Mouse (Mus musculus): ENCODE measurements around the gene Dusp22.

Gene Dusp22

GRCm38 (mm10) chr13:30668301-30668700 lies 8.5 kb downstream of the Dusp22 start:
- intact Hi-C loops (cut with DNase I), result no loop called here

DNA sequence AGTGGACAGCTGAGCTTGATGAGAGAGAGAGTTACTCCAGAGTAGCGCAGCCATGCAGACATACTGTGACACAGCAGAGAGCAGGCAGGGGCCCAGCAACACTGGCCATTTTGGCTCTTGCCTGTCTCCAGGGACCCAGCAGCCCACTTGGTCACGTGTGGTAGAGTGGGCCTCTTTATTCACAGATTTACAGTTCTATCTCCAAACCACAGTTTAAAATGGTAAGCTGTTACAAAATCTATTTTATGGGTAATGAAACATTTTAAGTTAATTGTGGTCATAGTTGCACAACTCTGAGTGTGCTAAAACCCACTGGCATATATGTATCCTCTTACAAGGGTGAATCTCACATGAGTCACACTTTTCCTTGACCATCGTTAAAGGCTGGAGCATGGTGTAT lies 9.5 kb downstream of the Dusp22 start:
- intact Hi-C loops (cut with DNase I), result no loop called here

DNA sequence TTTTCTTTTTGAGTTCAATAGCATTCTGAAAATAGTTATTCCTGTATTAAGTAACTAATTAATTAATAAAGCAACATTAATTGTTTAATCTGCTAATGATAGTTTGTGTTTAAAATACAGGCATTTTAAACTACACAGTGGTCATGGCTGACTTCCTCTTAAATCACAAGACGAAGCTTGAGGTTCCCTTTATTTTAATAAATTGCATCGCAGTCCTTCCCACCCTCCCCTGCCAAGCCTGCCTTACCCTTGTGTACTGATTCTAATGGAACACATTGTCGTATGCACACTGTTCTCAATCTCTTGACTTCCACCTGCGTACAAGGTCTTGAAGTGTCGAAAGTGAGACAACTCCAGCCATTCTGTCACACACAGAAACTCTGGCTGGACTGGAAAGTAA lies 14.1 kb downstream of the Dusp22 start:
- intact Hi-C loops (cut with DNase I), result no loop called here

DNA sequence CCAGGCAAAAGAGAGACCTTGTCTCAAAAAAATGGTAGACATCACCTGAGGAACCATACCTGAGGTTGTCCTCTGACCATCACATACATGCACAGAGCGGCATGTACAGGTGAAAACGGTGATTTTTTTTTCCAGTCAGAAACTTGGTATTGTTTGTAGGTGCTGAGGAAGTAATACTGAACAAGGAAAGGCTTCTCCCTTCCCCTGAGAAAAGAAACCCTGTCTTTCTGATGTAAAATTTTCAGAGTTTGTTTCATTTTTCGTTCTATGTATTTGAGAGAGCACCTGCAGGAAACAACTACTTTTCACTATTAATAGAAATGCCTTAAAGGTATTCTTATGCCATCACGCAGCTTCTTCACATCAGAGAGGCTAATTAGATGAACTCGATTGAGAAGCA lies 19.0 kb downstream of the Dusp22 start:
- intact Hi-C loops (cut with DNase I), result no loop called here

DNA sequence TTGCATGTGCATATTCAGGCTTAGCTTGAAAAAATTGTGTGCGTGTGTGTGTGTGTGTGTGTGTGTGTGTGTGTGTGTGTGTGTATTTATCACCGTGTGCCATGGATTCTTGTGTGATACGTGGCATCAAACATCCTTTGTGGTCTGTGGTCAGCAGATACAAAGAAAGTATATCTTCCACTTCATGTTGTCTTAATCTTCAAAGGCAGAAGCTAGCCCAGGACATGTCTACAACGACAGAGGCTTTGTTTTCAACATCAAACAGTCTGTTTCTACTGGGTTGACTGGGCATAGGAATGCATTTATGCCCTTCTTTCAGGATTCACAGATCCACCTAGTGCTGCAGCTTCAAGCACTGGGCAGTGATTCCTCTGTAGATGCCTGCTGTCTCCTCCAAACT lies 22.1 kb downstream of the Dusp22 start:
- intact Hi-C loops (cut with DNase I), result no loop called here

- intact Hi-C loops (cut with DNase I), result no loop called here
Observed at GRCm38 (mm10) chr13:30682328-30682727, 22.5 kb downstream of the Dusp22 start.

DNA sequence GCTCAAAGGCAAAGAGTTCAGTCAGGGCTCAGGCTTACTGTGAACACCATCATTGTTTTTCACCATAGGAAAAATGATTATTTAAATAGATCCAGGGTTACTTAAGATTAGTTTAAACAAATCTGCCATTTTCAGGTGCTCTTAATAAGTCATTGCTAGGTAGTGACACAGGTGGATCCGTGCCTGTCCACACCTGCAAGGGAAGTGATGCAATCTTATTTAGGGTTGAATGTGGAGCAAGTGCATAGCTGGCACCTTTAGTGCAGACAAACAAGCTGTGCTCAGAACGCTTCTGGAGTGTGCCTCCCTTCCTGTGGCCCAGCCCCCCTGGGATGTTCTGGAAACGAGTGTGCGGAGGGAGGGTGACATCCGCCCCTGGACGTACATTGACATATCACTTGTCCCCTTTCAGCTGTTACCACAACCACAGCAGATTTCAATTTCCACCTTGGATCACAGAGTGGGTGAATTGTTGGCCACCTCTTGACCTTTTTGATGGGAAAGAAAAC lies 24.9 kb downstream of the Dusp22 start:
- intact Hi-C loops (cut with DNase I), result no loop called here

DNA sequence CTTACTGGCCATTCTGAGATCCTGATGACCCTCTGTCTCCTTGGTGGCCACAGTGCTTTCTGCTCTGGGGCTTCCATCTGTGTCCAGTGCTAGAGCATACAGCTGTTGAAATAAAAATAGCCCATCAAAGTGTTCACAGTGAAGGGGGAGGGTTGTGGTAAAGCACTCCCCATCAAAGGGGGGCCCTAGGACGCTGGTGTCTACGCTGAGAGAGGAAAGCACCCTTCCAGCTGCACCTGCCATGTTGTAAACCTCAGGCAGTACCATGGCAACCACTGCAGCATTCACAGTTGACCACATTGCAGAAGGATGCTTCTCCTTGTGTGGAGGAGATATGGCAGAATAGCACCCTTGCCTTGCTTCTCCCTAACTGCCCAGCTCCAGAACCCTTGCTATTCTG lies 26.2 kb downstream of the Dusp22 start:
- intact Hi-C loops (cut with DNase I), result no loop called here

- intact Hi-C loops (cut with DNase I), result no loop called here
Observed at GRCm38 (mm10) chr13:30688035-30688616, 28.3 kb downstream of the Dusp22 start.

- intact Hi-C loops (cut with DNase I), result no loop called here
Observed at GRCm38 (mm10) chr13:30689475-30689874, 29.7 kb downstream of the Dusp22 start.

GRCm38 (mm10) chr13:30691441-30692292 lies 31.9 kb downstream of the Dusp22 start:
- intact Hi-C loops (cut with DNase I), result no loop called here

GRCm38 (mm10) chr13:30692644-30693385 lies 33.0 kb downstream of the Dusp22 start:
- intact Hi-C loops (cut with DNase I), result no loop called here

- intact Hi-C loops (cut with DNase I), result no loop called here
Observed at GRCm38 (mm10) chr13:30695232-30695631, 35.4 kb downstream of the Dusp22 start.

DNA sequence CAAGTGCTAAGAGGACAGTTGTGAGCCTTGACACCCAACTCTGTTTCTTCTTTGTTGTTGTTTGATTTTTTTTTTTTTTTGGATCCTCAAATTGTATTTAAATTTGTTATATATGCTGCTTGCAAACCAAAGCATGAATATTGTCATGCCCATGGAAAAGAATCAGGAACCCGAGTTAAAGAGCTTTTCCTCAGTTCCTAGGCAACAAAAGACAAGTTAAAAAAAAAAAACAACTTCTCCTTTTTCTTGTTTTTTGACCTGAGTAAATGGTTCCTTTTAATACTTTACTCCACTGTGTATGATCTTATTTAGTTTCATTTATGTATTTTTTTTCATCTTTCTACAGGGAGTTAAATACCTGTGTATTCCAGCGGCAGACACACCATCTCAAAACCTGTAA lies 36.1 kb downstream of the Dusp22 start:
- intact Hi-C loops (cut with DNase I), result no loop called here

DNA sequence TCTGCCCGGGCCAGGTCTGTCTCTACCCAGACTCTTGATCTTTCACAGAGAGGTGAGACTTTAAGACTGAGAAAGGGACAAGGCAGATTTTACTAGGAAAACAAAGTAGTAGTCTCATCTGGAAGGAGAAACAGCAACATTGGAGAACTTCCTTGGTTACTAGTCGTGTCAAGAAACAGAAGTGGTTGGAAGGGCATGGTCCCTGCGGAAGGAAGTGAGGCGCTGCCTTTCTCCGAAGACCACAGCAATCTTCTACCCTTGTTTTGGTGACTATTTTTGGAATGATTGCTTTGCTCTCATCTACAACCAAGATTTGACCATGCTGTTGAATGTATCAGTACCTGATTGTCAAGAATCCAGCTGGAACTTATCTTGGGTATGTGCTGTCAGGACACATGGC lies 38.1 kb downstream of the Dusp22 start:
- intact Hi-C loops (cut with DNase I), result no loop called here

- intact Hi-C loops (cut with DNase I), result no loop called here
Observed at GRCm38 (mm10) chr13:30702695-30703094, 42.9 kb downstream of the Dusp22 start.

DNA sequence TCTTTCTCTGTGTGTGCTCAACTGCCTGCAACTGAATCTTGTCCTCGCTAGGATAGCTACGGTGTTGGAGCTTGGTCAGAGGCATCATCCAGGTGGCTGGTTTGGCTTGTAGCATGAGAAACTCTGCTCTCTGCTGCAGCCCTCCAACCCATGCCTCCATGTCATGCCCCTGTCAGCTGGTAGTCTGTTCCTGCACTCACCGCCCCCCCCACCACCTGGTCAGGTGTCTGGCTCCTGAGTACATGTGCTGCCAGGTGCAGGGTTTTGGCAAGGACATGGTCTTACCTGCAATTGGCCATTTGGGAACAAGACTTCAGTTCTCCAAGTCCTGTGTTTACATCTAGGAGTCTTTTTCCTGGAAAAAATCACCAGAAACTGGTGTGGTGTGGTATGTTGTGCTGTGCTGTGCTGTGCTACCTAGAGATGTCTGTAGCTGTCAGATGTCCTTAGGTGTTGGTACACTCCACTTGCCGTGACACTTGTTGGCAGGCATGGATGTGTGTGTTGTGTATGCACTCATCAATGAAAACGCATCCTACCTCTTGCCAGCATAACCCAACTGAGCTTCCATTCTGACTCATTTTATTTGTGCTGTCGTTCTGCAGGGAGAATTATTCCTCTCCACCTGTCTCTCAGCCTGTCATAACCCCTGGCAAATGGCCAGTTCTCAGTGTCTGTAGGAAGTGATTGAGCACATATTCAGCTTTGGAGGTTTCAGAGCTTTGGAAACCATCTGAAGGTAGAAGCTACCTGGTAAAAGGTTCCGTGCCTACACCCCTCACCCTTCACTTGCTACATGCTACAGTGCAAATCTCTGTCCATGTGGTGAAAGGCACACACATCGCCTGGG lies 44.7 kb downstream of the Dusp22 start:
- intact Hi-C loops (cut with DNase I), result no loop called here

DNA sequence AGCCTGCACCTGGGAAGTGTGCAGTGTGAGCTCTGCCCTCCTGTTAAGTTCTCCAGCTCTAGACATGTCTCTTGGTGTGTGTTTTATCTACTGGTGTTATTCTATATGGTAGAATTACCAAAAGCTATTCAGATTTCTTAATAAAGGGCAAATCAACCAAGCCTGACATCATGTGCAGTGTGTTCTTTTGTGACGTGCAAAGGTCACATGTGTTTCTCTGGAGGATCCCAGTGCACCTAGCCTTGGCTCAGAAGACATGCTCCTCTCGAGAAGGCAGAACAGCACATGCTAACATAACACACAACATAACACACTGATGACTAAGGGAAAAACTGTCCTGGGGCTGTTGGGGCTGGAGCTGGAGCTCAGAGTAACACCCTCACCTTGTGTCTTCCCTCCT lies 51.3 kb downstream of the Dusp22 start:
- intact Hi-C loops (cut with DNase I), result no loop called here

DNA sequence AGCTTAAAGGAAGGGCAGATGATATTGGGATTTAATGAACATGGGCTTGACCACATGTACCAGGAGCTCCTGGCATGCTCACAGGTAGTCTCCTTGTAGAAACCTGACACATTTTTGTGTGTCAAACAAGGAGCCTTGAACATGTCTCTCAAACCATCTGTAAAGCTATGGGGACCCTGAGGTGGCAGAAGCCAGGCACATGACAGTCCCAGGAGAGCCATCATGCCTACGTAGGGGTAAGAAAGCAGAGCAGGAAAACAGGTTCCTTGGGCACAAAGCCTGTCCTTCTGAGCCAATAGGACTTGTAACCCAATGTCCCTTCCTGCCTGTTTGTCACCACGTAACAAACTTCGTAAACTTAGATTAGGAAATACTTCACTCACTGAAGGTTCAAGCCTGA lies 51.9 kb downstream of the Dusp22 start:
- intact Hi-C loops (cut with DNase I), result no loop called here

- intact Hi-C loops (cut with DNase I), result no loop called here
Observed at GRCm38 (mm10) chr13:30712280-30712679, 52.5 kb downstream of the Dusp22 start.

DNA sequence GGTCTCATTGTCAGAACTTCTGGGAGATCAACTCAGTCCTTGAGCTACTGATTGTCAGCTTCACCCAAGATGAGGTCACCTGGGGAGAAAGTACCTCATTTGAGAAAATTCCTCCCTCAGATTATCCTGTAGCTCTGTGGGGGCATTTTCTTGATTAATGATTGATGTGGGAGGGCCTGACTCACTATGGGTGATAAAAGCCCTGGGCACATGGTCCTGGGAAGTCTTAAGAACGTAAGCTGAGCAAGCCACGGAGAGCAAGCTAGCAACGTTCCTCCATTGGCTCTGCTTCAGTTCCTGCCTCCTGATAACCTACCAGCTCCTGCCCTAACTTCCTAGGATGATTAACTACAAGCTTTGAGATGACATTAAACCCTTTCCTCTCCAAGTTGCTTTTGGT lies 53.8 kb downstream of the Dusp22 start:
- intact Hi-C loops (cut with DNase I), result no loop called here

Data from adrenal gland (tissue).